Mouse (Mus musculus) lung, postnatal 25 days (tissue): Measurements from ENCODE around the gene Ncoa1.
"Not testable (repeated sequence)": the region's sequence is repeated elsewhere in the genome, so short reads cannot be mapped to it uniquely, and the experiment has no call there.

ENCODE experiments used
- DNase-seq: peaks from one replicate; pipeline ENCODE4 v3.0.0; 2022; ENCODE audit warnings: low spot score

Ncoa1 gene

DNA sequence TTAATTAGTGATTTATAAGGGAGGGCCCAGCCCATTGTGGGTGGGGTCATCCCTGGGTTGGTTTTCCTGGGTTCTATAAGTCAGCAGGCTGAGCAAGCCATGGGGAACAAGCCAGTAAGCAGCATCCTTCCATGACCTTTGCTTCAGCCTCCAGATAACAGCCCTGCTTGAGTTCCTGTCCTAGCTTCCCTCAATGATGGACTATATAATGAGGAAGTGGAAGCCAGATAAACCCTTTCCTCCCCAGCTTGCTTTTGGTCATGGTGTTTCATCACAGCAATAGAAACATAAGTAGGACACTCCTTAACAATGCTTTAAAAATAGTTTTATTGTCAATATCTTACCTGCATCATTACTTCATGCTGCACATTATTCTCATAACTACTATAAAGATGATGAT, 163.2 kb downstream of the Ncoa1 start:
- no peak for DNase-seq

DNA sequence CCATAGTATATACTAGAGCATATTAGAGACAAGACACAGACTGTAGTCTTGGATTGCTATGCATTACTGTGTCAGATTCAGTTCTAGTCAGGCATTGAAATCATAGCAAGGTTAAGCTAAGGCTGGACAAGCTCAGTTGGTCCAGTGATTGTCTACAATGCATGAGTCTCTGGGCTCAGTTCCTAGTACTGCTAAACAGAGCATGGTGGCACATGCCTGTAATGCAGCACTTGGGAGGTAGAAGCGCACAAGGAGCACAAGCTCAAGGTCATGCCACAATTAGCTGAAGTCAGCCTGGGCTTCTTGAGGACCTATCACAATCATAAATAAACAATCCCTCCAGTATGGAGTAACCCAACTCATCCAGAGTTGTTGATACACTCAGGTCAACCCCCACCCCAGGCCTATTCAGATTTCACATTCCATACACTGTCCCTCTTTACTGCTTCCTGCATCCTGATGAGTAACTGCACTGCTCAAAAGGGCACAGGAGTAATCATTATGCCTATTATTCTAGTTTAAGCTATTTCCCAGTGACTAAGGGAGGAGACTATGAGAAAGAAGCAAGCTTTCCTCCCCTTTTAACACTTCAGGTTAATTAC, 170.2 kb downstream of the Ncoa1 start:
- DNase-seq = no peak

DNA sequence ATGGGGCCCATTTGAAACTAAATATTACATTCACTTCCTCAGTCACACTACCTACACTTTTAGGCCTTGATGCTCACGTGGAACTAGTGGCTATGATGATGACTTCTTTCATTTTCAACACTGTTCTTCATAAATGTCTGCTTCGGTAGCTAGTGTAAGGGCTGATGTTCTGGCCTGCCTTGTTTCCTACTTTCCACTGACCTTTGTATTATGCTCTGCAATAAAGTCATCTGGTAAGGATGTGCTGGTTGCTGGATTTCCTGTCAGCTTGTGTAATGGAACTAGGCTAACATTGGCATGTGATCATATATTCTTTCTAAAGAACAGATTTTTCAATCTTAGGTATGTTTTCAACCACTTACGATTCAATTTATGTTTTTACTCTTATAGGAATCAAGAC, 177.7 kb downstream of the Ncoa1 start:
- no peak for DNase-seq

DNA sequence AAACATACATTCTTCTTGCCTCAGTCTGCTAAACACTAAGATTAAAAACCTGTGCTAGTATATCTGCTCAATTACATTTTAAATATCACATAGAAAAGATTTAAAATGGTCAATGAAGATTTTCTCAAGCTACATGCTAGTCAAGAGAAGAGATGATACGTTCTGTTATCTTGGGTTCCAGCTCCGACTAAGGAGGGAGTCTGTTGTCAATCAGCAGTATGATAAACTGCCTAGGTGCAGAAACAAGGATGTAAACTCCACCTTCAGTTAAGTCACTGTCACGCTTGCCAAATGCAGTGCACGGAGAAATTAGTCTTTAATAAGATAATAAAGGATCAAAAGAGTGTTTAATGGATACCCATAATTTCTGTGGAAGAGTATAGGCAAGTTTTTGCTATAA, 178.4 kb downstream of the Ncoa1 start:
- no peak for DNase-seq

DNA sequence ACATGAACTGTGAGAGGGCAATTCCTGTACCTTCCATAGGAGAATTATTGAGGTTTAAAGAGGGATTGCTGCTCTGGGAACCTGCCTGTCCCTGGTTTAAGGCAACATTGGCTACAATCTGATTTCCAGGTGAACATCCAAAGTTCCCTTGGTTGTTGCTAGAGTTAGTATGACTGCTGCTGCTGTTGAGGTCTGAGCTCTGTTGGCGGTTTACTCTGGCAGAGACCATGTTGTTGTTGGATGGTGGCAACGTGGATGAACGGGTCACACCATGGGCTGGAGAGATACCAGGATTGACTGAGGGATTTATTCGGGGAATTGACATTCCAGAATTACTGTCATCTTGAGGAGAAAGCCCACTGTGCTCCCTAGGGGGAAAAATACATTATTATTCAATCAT, 181.1 kb downstream of the Ncoa1 start:
- DNase-seq = no peak

DNA sequence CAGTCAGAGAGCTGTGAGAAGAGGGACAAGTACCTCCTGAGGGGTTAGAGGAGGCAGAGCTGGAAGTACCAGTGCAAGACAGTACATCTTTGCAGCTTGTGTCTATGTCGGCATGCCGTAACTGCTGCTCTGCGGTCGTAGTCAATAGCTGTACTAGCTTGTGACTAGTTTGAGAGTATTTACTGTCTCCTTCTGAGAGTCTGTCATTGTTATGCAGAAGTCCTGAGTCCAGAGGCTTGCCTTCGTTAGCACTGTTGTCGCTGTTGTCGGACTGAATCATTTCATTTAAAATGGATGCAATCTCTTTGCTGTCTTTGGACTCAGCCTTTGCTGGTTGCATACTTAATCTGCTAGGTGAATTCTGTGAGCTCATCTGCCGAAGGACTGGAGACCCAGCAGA, 181.7 kb downstream of the Ncoa1 start:
- no peak for DNase-seq

DNA sequence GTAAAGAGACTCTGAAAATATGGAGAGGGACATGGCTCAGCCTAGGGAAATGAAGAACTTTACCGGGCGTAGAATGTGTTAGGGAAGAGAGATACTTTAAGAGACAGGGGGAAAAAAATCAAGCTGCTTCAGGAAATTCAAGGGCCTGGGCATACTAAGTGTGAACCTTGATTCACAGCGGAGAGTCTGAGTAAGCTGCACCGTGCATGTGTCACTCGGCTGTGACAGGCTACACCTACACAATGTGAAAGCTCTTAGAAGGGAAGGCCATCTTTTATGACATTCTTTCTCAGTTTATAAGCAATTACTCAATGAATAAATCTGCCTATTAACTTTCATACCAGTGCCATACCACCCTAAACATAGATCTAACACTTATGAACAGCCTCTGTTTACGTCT, 183.2 kb downstream of the Ncoa1 start:
- DNase-seq = no peak

DNA sequence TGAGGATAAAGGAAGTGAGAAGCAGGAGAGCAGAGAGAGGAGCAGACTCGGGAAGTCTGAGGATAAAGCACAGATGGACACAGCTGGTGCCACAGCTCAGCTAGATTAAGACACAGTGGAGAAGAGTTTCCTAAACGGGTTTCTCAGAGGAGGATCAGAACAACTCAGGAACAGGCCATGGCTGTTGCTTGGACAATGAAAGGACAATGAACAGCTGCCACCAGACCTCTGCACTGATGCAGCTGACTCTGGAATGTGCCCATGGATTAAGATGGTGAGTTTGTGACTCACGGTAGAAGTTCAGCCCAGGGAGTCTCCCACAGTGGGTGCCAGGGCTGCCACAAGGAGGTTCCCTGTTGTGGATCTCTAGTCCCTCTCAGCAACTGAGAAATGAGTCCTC, 191.8 kb downstream of the Ncoa1 start:
- DNase-seq = peak; percentile 28

DNA sequence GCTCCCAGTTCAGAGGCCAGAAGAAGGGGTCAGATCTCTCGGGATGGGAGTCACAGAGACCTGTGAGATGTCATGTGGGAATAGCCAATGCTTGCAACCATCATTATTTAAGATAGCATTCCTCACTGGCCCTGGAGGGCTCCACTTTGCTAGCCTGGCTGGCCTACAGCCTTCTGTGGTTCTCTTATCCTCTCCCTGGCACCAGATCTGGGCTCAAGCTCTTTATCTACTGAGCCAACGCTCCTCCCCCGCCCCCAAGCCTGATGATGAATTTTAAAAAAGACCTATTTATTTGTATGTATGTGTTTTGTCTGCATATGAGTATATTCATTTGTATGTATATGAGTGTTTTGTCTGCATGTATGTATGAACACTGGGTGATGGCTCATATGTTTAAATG, 197.1 kb downstream of the Ncoa1 start:
- no peak for DNase-seq

DNA sequence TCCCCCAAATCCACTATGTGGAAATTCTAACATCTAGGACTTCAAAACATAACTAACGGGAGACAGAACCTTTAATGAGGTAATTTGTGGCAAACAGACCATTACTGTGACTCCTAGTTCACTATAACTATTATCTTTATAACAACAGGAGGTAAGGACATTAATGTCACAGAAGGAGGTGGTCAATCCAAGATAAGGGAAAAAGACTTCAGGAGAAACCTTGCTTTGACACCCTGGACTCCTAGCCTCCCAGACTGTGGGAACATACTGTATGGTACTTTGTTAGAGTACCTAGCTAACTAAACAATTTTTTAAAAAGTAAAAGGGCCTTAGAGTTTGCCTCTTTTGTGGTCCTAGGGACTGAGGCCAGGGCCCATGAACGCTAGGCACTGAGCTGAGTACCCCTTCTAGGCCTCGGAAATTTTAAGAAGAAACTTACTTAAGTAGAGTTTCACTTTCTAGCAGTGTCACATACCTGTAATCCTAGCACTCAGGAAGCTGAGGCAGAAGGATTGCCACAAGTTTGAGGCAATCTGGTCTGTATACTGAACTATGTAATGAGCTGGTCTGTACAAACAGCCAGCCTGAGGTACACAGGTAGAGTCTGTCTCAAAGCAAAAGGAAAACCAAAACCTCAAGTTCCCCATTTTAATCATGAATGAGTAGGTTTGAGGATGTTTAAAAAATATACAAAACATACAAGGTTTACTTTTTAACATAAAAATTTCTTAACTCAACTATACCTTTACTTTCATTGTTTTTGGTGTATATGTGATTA, 197.8 kb downstream of the Ncoa1 start:
- DNase-seq = no peak

DNA sequence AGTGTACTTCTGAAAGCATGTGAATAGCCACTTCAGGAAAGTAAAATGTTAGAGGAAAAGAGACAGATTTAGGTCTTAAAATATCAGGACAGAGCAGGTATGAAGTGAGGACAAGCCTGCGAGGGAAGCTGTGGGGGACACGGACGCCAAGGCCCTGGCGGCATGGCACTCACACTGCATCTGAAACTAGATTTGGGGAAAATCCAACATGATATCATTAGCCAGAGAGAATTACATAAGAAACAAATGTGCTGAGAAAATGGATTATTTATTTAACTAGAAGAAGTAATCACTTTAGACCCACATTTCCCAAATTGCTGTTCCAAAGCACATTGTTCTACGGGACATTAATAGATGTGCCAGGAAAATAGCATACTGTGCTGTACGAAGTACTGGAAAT, 205.9 kb downstream of the Ncoa1 start:
- no peak for DNase-seq

DNA sequence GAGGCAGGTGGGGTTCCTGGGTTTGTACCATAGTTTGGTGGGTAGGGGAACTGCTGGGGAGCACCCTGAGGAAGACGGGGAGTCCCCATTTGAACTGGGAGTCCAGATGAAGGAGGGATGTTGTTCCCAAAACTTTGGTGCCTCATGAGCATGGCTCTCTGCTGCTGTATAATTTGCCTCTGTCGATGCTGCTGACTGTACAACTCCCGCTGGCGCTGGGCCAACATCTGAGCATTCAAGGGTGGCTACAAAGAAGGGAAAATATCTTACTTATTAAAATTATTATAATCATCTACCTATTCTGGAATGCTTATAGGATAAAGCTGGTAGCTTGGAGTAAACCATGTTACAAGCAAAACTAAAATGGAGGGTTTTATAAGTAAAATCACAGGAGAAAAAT, 209.2 kb downstream of the Ncoa1 start:
- DNase-seq = no peak

DNA sequence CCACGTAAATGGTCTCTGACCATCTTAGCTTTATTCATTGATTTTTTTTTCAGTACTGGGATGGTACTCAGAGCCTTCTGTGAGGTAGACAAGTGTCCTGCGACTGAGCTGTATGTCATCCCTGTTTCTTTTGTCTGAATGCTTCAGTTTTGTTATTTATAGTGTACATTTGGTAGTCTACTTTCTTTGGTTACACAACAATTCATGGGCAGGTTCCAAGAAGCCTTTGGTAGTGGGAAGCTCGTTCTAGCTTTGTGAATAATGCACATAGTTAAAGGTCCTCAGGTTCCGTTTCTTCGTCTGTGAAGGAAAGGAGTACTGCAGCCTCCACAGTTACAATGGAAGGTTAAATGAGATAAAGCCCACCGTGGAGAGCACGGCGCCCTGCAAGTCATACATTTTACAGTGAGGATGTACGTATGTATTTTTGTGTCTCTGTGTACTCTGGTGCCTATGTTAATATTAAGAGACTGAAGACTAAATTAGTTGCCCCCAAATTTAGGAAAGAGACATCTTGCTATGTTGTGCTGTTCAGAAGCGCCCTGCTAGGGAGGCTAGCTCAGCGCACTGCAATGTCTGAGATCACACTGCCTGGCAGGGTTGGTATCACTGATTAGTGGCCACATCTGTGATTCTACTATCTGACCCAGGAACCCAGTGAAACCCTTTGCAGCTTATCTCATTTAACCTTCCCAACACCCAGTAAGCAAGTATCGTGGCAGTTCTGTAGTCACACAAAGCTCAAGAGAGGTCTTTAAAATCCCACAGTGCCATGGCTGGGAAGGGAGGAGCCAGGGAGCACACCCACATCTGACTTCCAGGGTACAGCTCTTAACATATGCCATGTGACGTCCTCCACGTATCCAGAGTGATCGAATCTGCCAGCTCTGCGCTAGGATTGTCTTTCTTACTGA, 224.0 kb downstream of the Ncoa1 start:
- DNase-seq = no peak

DNA sequence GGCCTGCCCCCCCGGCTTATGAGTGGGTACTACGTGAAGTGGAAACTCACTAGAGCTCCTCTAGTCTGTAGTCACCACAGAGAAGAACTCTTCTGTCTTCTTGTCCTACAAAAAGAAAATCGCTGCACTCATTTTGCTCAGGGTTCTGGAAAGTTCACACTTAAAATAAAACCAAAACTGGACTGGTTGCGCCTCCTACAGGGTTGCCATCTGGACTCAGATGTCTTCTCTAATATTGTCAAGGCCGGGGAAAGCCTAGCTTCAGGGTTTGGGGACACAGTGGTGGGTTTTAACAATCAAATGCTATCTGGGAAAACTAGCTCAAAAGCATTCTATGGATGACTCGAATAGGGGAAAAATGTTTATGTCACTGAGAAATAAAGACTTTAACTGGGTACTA, 227.2 kb downstream of the Ncoa1 start:
- no peak for DNase-seq

DNA sequence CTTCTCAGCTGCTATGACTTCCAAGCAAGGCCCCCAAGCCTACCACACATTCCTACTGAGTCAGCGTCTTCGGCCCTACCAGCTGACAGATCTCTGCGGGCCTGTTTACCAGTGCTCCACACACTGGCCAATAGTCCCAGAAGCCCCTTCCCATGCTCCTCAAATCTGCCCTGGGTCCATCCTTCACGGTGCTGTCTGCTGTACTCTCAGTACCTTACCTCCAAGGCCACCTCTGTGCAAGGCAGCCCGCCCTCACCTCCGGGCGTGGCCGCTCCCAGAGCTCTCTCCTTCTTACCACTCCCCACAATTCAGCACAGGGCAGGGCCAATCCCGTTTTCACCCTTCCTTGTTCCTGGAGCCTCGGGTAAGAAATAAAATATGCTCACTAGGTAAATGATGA, 231.2 kb downstream of the Ncoa1 start:
- DNase-seq = no peak

DNA sequence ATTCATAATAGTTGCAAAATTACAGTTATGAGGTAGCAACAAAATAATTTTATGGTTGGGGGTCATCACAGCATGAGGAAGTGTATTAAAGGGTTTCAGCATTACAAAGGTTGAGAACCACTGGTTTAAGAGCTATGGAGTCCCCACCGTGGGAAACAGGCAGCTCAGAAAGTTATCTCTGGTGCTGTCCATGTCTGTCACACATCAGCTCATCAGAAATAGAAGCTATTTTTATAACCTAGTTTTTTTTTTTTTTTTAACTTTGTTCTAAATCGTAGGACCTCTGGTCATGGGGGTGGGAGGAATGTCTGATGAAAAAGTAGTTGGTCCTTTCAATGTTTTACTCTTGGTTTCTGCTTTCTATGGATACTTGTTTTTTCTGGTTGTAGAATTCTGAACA, 233.2 kb downstream of the Ncoa1 start:
- no peak for DNase-seq

DNA sequence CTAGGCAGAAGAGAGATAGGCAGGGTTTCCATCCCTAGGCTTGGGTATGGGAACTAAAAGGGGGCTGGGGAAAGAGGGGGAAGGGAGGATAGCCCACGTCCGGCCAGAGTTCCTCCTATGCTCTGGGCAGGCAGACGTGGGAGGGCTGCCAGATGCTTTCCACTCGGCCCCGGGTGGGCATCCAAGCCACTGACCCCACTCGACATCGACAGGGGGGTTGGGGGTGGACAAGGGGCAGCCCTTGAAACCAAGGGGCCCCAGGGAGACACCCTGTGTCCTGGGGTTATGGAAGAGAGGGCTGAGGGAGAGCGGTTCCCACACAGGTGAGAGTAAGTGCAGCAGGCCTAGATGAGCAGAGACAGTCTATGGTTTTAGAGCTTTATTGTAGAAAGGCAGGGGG, 236.7 kb downstream of the Ncoa1 start:
- not testable (repeated sequence) for DNase-seq

DNA sequence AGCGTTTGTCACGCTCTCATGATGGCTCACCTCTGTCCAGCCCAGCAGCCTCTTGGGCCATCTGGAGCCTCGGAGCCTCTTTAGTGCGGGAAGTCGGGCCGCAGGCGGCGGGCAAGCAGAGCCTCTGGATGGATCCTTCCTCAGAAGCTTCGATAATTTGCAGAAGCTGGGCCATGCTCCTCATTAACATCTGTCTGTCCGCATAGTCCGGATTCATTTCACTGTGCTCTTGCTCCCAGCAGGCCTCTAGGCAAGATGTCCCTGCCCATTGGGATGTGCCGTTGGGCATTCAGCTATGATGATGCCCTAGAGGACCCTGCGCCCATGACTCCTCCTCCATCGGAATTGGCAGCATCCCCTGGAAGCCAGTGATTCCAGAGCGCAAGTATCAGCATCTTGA, 239.5 kb downstream of the Ncoa1 start:
- DNase-seq = no peak

DNA sequence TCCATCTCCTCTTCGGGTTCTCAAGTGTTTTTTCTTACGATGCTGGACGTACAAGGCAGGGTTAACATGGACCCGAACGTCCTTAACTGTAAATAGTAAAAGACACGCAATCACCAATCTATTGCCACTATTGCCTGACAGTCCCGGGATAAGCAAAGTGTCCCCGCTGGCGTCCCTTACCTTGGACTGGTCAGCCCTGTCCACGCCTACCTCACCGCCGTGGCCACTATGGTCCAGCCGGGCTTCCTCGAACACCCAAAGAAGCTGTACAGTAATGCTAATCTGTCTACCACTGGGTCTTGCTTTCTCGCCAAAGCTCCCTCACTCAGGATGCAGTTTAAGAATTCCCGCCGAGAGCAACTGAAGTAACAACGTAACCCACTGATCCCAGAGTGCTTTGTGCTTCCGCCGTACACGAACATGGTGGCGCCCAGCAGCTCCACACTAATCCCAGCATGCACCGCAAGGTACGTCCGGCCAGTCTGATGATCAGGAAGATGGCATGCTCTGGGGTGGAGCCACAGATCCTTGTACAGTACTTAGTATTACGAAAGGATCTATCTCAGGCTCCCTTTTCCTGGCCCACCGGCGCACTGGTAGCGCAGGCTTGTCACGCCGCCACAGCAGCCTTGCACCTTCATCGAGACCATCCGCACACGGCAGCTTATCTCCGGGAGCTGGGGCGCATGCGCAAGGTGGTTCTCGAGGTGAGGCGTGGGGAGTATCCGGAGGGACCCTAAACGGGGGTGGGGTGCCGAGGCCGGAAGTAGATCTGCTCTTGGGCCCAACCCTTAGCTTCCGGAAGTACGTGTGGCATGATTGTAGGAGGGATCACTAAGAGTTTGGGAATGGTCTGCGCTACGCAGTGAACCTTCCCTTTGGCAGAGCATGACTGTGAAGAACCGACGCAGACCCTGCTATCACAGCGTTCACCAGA, 243.1 kb downstream of the Ncoa1 start, which contains the start of the genes Ptrhd1 and Cenpo:
TSS of gene Ptrhd1 (plus strand) at position 456 of the 937 bp plus-strand sequence.
TSS of gene Cenpo (minus strand) at position 723 of the 937 bp plus-strand sequence.
- peak; percentile 97 for DNase-seq

DNA sequence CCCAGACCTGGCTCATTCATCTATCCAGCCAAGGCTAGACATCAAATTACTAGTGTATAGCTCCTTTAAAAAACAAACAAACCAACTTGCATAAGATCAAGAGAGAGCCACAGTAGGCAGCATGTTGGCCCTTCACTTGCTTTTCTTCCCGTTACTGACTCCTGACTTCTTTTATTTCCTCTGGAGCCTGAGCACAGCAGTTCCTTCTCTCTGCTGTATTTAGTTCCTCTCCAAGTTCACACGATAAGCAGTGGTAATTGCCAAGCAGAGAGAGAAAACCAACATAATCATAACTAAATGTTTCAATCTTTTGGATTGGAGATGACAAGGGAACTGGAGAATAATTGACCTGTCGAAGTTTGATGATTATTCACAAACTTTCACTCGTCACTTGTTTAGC, 244.2 kb downstream of the Ncoa1 start:
- DNase-seq = no peak

DNA sequence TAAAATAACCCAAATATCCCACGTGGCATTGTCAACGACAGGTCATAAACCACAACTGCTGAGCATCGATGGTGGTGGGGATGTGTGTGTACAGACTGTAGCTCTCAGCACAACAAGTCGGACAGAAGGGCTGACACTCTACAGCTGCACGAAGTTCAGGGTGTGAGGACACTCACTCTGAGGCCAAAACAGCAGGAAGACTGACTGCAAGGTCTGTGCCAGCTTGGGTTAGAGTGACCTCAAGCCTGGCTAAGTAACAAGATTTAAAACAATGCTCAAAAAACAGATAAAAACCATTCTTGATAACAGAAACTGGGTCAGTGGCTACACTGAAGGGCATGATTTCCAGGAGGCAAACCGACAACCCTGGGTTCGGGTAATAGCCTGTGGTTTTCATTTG, 246.8 kb downstream of the Ncoa1 start:
- no peak for DNase-seq

DNA sequence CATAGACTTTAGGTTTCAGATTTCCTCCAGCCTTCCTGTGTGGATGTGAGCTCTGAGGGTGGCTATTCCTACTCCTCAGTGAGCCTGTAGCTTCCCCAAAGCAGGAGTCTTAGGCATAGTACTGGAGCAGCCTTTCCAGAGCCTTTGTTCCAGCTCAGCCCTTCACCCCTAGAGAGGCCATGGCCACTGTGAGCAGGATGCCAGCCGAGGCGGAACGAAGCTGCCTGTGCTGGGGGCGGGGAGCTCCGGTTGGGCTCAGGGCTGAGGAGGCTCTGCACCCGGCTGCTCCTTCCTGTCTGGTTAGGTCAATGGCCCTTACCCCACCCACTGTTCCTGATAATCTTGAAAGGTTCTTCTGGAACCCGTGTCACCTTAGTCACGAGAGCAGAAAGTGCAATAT, 264.1 kb downstream of the Ncoa1 start:
- DNase-seq = no peak
